Mouse (Mus musculus) large intestine, adult 2 months (tissue): Measurements from ENCODE around the gene Trim7. TPM values are rescaled to one million over a fixed set of nuclear protein-coding genes. Genes with fewer than 3 reads are reported as not detected.
"Not testable (repeated sequence)": the region's sequence is repeated elsewhere in the genome, so short reads cannot be mapped to it uniquely, and the experiment has no call there.

ENCODE experiments used
- DNase-seq: peaks from one replicate; pipeline ENCODE4 v3.0.0-alpha.2; 2012; ENCODE audit warnings: low read depth, low spot score
- WGBS: fragments of 180-500 bp; shearing (Covaris S2); methylation state at CpG from one replicate; pipeline ENCODE4 v1.1.7; 2018; 5-methylcytosine and 5-hydroxymethylcytosine counted together
- polyA plus RNA-seq: library from polyadenylated mRNA; depleted of rRNA; stranded (reverse); fragments of >200 nt; gene quantifications from 2 replicates; pipeline ENCODE4 v1.2.3, GENCODE M21; 2012

Trim7 gene
- polyA plus RNA-seq, 1 experiment = 6.8 TPM

DNA sequence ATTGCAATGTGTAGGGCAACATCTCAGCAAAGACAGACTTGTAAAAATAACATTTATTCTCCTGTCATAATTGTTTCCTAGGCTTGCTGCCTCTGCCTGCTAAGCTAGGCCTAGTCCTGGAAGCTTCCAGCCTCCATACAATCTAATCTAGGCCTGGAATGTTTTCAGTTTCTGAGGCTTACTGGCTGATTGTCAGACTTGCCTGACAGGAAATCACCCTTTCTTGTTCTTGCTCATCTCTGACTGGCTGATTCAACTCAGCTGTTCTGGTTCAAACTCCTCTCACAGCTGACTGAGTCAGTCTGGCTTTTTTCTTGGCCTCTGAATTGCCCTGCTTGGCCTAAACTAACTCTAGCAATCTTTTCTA, 5.6 kb upstream of the Trim7 start:
- no peak for DNase-seq

DNA sequence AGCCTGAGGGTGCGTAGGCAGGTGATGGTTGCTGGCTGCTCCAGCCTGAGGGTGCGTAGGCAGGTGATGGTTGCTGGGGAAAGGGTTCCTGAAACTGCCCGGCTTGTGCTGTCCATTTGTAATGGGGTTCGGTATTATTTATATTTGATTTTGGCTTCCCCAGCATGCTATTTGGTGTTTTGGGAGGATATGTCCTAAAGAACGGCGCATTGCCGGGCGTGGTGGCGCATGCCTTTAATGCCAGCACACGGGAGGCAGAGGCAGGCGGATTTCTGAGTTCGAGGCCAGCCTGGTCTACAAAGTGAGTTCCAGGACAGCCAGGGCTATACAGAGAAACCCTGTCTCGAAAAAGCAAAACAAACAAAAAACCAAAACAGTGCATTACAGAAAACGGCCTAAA, 4.6 kb upstream of the Trim7 start:
- DNase-seq = not testable (repeated sequence)
- 89% methylated on average over 14 of the region's 14 CpGs for WGBS

DNA sequence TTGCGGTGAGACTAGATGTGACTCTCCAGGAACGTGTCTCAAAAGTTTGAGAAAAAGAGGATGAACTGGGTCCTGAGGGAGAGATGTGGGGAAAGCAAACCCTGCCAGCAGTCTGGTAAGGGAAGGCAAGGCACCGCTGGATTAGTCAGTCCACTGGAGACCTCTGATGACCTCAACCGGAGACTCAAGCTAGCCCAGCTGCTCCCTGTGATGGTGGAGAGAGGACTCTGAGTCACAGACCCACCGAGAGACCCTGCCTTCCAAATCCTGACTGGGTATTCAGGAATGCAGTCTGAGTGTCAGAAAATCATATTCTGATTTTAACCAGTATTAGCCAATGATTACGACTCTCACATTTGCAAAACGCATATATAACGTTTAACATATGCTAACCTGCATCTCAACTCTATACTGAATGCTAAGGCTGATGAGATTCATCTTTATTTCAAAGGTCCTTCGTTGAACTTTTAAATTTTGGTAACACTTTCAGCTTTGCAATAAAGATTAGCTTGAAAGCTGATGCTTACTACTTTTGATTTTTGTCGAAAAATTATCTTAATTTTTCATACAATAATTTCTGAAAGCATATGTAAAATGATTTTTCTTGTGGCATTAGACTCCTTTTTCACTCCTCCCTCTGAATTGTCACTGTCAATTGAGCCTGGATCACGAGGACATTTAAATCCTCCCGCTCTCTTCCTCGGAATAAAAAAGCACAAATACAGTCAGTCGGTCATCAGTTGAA, 3.0 kb upstream of the Trim7 start:
- DNase-seq = no peak
- WGBS = 46% methylated on average over 14 of the region's 14 CpGs

GRCm38 (mm10) chr11:48823536-48823972, 2.4 kb upstream of the Trim7 start:
- 3% methylated on average over 15 of the region's 15 CpGs for WGBS
- DNase-seq = no peak

GRCm38 (mm10) chr11:48824311-48824830, 1.6 kb upstream of the Trim7 start:
- DNase-seq = no peak
- WGBS = 30% methylated on average over 22 of the region's 22 CpGs

- WGBS = 6% methylated on average over 6 of the region's 6 CpGs
- DNase-seq = no peak
Observed at GRCm38 (mm10) chr11:48826752-48827096, 784 bp downstream of the Trim7 start.

- no peak for DNase-seq
- WGBS = 86% methylated on average over 6 of the region's 6 CpGs
Observed at GRCm38 (mm10) chr11:48827926-48828325, 2.0 kb downstream of the Trim7 start.

- DNase-seq = no peak
- 62% methylated on average over 2 of the region's 2 CpGs for WGBS
Observed at GRCm38 (mm10) chr11:48830279-48830678, 4.3 kb downstream of the Trim7 start.

- DNase-seq = no peak
- WGBS = 74% methylated on average over 2 of the region's 2 CpGs
Observed at GRCm38 (mm10) chr11:48831273-48831672, 5.3 kb downstream of the Trim7 start.

- DNase-seq = no peak
- 31% methylated on average over 9 of the region's 9 CpGs for WGBS
Observed at GRCm38 (mm10) chr11:48833078-48833730, 7.3 kb downstream of the Trim7 start.

- under 1% methylated on average over 30 of the region's 30 CpGs for WGBS
- no peak for DNase-seq
Observed at GRCm38 (mm10) chr11:48833731-48834639, 8.0 kb downstream of the Trim7 start.

- 79% methylated on average over 6 of the region's 6 CpGs for WGBS
- no peak for DNase-seq
Observed at GRCm38 (mm10) chr11:48835923-48836322, 10.0 kb downstream of the Trim7 start.

GRCm38 (mm10) chr11:48836990-48837309, 11.0 kb downstream of the Trim7 start:
- no peak for DNase-seq
- 19% methylated on average over 11 of the region's 11 CpGs for WGBS

GRCm38 (mm10) chr11:48837310-48838180, 11.6 kb downstream of the Trim7 start:
- 1% methylated on average over 77 of the region's 77 CpGs for WGBS
- no peak for DNase-seq

DNA sequence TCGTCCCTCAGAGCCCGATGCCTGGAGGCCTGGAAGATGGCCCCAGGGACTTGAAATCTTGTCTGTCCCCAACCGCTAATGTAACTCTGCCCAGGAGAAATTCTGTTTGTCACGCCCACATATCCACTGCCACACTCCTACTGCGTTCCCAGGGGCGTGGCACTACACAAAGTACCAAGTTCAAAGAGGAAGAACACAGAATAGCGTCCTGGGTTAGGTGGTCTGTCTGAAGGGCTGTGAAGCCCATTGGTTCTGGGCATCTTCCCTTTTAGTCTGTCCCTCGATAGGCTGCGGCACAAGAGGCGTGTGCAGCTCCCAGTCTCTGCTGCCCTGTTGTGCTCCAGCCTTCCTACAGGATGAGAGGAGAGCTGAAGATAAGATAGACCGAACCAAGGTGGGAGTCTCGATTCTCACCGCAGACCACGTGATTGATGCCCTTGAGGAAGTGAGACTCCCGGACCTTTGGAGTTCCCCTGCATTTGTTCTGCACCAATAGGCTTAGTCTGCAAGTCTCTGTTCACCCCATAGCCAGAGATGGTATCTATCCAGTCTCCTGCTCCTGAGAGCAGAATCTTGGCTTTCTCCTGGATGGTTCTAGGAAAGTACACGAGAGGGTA, 12.3 kb downstream of the Trim7 start:
- WGBS = 1% methylated on average over 16 of the region's 16 CpGs
- no peak for DNase-seq

DNA sequence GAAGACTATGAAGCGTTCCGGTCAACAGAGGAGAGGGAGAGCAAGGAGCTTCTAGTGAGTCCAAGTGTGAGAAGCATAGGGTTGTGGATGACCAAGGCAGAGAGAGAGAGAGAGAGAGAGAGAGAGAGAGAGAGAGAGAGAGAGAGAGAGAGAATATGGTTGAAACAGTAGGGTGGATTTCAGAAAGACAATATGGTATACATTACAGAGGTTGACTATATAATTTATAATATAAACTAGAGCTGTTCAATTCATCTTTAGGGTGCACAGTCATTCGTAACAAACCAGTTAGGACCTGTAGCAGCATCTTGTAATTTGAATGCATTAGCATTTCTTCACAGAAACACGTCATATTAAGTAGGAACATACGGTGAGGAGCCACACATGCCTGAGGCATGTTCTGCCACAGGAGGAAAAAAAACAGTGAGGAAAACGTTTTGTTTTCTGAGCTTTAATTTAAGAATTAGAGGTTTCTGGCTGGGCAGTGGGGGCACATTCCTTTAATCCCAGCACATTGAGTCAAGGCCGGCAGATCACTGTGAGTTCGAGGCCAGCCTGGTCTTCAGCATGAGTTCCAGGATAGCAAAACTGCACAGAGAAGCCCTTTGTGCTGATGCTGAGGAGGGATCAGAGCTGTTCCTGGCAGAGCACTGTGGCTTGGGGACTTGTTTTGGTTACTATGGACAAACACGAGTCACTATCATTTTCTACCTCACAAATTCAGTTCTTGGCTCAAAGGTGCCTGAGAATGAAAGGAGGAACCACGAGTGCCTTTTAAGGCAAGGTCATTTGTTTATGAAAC, 13.1 kb downstream of the Trim7 start:
- DNase-seq = no peak
- WGBS = 85% methylated on average over 10 of the region's 10 CpGs

GRCm38 (mm10) chr11:48840805-48841204, 14.9 kb downstream of the Trim7 start:
- DNase-seq = no peak

GRCm38 (mm10) chr11:48841213-48841612, 15.3 kb downstream of the Trim7 start:
- WGBS = 76% methylated on average over 5 of the region's 5 CpGs
- DNase-seq = no peak
